Mouse (Mus musculus) layer of hippocampus, adult 18-20 months (tissue): ENCODE data around the gene Sco1. TPM values are rescaled to one million over a fixed set of nuclear protein-coding genes. Genes with fewer than 3 reads are reported as not detected.
"Not testable (repeated sequence)": the region's sequence is repeated elsewhere in the genome, so short reads cannot be mapped to it uniquely, and the experiment has no call there.

ENCODE experiments used
- DNase-seq, 2 experiments: peaks; one replicate each; pipeline ENCODE4 v3.0.0; 2022; ENCODE audit warnings: low spot score in 2 of 2
- long read RNA-seq: library from polyadenylated mRNA; stranded (forward); transcript quantifications from one replicate; pipeline ENCODE4 v2.0.0, GENCODE M21; 2021
- total RNA-seq, 2 experiments: library from RNA; stranded (reverse); gene quantifications; 2 replicates each; pipeline ENCODE4 v1.2.3; 2021

Gene Sco1
- 10 to 100 TPM; 10.3 TPM for total RNA-seq
- long read RNA-seq, transcript Sco1-201 (6 exons, 2,412 nt): major isoform, 6 of 9 reads
- long read RNA-seq, partial matches to known transcripts: 1 of 9 reads
- long read RNA-seq, other reads (novel, unspliced or antisense): 2 of 9 reads

DNA sequence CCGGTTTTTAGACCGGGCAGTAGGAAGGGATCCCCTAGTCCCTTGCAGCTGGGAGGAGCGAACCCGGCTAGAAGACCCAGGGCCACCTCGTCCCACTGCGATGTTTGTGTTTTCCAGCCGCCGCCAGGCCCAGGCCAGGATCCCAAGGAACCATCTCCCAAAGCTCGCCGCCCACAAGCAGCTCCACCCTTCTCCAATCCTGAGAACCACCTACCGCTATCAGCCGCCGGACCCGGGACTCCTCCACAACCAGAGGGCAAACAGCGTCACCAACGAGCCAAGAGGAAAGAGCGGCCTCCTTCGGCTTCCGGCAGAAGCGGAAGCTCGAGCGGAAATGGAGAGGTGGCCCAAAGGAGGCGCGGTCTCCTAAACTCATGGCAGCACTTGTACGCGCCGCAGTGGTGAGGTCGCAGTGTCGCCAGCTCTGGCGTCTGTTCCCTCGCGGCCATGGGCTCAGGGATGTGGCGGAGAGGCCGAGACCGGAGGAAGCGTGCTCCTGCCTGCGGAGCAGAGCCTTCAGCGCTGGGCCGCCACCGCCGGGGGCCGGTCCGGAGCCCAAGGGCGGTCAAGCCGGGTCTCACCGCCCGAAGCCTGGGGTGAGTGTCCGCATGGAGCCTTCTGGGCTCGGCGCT is at the start of gene Sco1, which contains the start of gene Adprm:
Gene Sco1 (plus strand): TSS at position 350 of the 632 bp plus-strand sequence.
Gene Adprm (minus strand): TSS at position 274 of the 632 bp plus-strand sequence.
- peak; percentile 89 to 93 for DNase-seq

DNA sequence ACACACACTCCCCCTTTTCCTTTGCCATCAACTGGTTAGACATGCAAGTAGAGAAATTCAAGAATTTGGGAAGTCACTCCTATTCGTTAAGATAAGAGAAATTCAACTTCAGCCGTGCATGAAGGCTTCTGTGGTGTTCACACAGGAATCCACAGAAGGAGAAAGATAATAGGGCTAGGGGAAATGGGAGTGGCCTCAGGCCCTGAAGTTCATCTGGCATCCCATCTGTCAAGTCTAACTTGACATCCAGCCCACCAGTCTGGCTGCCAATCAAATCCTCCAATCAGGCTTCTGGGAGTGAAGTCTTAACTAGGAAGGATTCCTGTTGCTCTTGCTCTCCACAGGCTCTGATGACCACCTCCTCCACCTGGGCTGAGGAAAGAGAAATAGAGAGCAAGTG is 49.6 kb upstream of the Sco1 start:
- no peak for DNase-seq

GRCm38 (mm10) chr11:67007961-67008360 is 44.5 kb upstream of the Sco1 start:
- no peak for DNase-seq

DNA sequence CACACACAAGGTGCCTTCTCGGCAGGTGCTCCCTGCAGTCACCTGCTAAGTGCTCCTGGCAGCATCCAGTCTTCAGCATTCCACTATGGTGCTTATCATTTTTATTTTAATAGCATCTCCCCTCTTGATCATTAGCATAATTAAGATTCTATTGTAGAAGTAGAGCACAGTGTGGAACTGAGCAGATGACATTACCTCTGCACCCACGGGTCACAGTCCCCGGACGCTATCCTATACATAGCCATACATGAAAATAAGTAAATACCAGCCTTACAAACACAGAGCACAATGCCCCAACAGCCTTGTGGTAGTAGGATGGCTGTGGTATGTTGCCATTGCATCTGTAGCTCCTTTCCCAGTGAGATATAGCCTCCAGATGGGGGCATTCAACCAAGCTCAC is 43.9 kb upstream of the Sco1 start:
- no peak for DNase-seq

DNA sequence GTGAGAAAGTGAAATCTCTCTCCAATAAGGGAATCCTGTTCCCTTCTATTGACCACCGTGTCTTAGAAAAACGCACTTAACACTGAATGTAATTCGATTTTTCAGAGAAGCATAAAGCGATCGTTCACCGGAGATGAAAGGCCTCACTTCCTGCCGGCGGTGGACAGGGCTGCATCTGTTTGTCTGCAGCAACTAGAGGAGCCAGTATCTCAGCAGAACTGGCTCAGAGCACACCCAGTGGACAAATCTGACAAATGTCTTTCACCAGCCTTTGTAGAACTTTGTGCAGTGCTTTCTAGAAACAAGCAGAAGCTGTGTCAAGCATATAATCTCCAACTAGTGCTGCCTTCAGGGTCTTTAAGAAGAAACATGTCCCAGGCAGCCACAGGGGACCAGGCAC is 42.0 kb upstream of the Sco1 start:
- no peak for DNase-seq

DNA sequence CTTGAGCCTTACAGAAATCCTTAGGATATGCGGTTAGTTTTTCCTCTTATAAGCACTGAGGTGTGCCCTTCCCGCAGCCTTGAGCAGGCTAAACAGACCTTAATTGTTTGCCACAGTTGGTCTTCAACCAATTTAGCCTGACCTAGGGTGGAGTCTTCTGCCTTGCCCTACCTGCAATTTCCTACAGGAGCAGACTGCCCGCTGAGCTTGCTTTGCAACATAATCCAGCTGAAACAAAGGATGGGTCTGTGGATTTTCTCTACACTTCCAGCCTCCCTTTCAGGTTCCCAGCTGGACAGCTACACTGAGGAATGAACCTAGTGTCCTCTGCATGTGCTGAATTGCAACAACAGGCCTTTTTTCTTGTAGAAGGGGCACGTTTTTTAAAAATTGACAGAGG is 40.8 kb upstream of the Sco1 start:
- DNase-seq: no peak

DNA sequence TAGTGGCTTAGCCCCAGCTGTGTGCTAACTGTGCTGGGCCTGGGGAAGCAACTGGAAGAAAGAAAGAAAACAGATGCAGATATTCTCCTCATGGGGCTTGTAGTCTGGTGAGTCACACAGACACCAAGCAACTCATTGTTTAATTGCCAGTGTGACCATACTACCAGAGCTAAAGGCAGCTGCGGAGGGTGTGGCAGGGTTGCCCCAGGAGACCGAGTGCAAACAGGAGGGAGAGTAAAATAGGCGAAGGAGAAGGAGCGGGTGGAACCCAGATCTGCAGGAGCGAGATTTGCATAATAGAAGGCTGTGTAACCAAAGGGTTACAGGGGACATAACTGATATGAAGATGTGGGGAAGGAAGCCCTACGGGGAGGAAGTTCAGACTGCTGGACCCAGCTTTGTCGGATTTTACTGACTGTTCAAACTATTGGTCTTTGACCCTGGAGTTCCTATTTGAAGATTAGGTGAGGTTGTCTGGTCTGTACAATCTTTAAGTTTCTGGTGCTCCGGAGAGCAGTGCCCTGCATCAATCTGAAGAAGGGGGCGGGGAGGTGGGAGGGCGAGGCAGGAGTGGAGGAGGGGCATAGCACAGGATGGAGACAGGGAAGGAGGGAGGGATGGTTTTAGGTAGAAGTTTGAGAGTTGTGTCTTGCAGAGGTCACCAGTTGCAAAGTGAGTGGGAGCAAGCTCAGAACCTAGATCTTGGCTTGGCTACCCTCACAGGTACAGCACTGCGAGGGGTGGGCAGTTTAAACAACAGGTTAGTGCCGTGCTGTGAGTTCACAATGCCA is 34.5 kb upstream of the Sco1 start:
- DNase-seq: no peak

DNA sequence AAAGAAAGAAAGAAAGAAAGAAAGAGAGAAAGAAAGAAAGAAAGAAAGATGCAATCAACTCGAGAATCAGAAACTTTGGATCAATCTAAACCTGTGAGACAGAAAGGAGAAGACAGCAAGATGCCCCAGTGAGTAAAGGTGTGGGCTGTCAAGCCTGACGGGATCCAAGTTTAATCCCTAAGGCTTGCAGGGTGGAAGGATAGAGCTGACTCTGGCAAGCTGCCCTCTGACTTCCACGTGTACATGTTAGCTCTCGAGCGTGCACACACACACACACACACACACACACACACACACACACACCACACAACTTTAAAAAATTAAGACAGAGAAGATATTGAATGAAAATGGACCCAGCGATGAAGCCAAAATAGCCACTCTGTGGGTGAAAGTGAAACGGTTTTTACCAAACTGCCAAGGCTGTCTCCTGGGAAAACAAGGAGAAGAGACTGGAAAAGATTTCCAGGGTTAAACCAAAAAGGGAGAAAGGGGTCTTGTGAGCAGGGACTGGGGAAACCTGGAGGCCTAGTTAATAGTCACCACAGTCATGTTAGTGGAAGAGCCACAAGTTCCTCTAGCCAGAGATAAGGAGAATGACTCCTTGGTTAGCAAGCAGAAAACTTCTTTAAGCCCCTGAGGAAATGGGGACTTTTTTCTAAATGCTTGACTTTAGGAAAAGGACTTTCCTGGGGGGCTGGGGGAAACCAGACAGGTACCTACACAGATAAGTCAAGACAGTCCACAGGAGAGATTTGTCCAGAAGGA is 32.6 kb upstream of the Sco1 start:
- DNase-seq: no peak

DNA sequence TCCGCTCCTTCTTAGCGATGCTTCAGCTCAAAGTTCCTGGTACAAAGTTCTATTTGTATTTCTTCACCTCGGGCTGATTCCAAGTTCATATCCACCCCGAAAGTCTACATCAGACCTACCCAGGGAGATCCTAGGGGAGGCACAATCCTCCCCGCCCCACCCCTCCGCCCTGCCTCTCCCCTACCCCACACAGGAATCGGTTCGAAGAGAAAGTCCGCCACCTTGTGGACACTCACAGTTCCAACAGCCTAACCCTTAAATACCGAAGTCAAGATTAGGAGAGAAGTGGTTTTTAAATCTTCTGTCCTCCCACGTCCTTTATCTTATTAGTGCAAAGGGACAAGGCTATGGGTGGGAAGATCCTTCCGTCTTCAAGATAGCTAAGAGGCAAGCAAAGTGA is 31.5 kb upstream of the Sco1 start:
- DNase-seq: peak; percentile 30 to 65

GRCm38 (mm10) chr11:67022354-67023115 is 29.9 kb upstream of the Sco1 start:
- no peak for DNase-seq

GRCm38 (mm10) chr11:67023191-67023590 is 29.3 kb upstream of the Sco1 start:
- DNase-seq: not testable (repeated sequence)

GRCm38 (mm10) chr11:67023802-67024340 is 28.6 kb upstream of the Sco1 start:
- DNase-seq: no peak

- peak; percentile 75 to 86 for DNase-seq
These were observed 27.5 kb upstream of the Sco1 start, which contains the start of gene Tmem220 for GRCm38 (mm10) chr11:67024867-67025477. Gene Tmem220, plus strand, starts transcription at chr11:67025154.

- no peak for DNase-seq
These were observed 21.4 kb upstream of the Sco1 start for GRCm38 (mm10) chr11:67030904-67031602.

GRCm38 (mm10) chr11:67031603-67031915 is 20.9 kb upstream of the Sco1 start:
- no peak for DNase-seq

- DNase-seq: no peak
These were observed 17.5 kb upstream of the Sco1 start for GRCm38 (mm10) chr11:67034775-67035485.

DNA sequence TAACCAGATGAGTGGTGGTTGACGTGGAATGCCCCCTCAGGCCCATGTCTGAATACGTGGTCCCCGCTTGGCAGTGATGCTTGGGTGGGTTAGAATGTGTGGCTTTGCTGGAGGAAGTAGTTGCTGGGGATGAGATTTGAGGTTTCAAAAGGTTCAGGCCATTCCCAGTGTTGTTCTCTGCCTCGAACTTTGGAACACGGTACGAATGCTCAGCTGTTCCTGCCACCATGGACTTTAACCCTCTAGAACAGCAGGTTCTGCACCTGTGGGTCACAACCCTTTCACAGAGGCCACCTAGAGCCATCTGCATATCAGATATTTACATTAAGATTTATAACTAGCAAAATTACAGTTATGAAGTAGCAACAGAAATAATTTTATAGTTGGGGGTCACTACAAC is 16.2 kb upstream of the Sco1 start:
- DNase-seq: no peak

DNA sequence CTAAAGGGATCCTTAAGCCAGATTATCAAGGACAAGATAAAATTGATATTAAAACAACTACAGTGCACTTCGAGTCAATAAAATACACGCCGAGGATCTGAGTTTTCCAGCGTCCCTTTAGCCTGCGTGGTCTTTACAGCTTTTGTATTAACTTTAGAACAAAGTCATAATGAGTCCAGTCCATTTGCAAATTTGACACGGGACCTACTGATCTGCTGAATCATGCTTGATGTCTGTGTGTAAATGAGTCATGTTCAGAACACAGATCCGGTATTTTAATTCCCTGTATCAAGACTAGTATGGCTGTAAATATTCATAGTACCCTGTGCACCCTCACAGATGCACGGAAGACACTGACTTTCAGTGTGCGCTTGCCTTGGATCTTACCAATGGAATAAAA is 15.6 kb upstream of the Sco1 start:
- no peak for DNase-seq

DNA sequence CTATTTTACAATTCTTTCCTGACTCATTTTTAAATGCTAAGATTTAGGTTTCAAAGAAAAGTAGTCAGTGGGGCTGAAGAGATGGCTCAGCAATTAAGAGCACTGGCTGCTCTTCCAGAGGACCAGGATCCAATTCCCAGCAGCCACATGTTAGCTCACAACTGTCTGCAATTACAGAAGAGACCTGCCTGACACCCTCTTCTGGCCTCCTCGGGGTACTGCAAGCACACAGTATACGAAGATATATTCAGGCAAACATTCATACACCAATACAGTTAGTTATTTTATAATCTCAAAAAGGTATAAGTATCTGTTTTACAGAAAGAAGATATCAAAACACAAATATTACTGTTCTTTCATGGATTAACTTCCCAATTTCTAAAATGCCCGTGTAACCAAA is 12.7 kb upstream of the Sco1 start:
- no peak for DNase-seq
